13 mouse cellular contexts compared by ENCODE assay signal in genomic region chr3:95516614-95517041, GRCm38 (mm10). TPM values are rescaled to one million over a fixed set of nuclear protein-coding genes. Genes with fewer than 3 reads are reported as not detected.
DNase-seq lines count a peak whose midpoint lies in the region; ATAC-seq and TF ChIP-seq lines count a peak whose summit lies in the region.
"Had no signal": no experiment of that assay in that cellular context is flagged by ENCODE, and none has a peak within 500 bp of the region (broad histone marks: within the 10 kb centered on the region; RNA-seq: fewer than 3 reads in every experiment).

No protein-coding gene starts in this region.

- H3K27me3 ChIP-seq in lung, embryonic 15.5 days: no peaks in the 10 kb centered on the region
- no peaks in the 10 kb centered on the region for H3K27me3 ChIP-seq in liver, embryonic 11.5 days (replicated peaks; ENCODE audit: control insufficient read depth, insufficient read depth, low read length)
- no peaks in the 10 kb centered on the region for H3K27me3 ChIP-seq in stomach, embryonic 14.5 days (ENCODE audit: control insufficient read depth, insufficient read depth, low read length)
- H3K27me3 ChIP-seq: embryonic facial prominence, embryonic 12.5 days; heart, embryonic 15.5 days had no signal

- no peaks in the 10 kb centered on the region for H3K36me3 ChIP-seq in lung, embryonic 15.5 days
- H3K36me3 ChIP-seq in liver, embryonic 11.5 days (ENCODE audit: control insufficient read depth, insufficient read depth, low read length): no peaks in the 10 kb centered on the region
- no peaks in the 10 kb centered on the region for H3K36me3 ChIP-seq in stomach, embryonic 14.5 days (ENCODE audit: control insufficient read depth, insufficient read depth, low read length)
- H3K36me3 ChIP-seq: embryonic facial prominence, embryonic 12.5 days; heart, embryonic 15.5 days had no signal

- no peak for TF ChIP-seq CTCF in gastrocnemius, adult 2 months (IDR thresholded peaks at IDR 0.05)

- 0 out of 2 replicates have a peak, but pooled peaks cover 5% of the 10 kb centered on the region for H3K4me1 ChIP-seq in lung, embryonic 15.5 days
- peaks cover 36% of the 10 kb centered on the region for H3K4me1 ChIP-seq in liver, embryonic 11.5 days (replicated peaks; ENCODE audit: control insufficient read depth, insufficient read depth, low read length)
- no peaks in the 10 kb centered on the region for H3K4me1 ChIP-seq in stomach, embryonic 14.5 days (ENCODE audit: control insufficient read depth, insufficient read depth, low read length)

- 79% methylated on average over 3 of the region's 3 CpGs for WGBS in lung, embryonic 15.5 days
- WGBS in liver, embryonic 11.5 days: 33% methylated on average over 3 of the region's 3 CpGs
- WGBS in stomach, embryonic 14.5 days: 79% methylated on average over 3 of the region's 3 CpGs

- H3K9me3 ChIP-seq in lung, embryonic 15.5 days: no peaks in the 10 kb centered on the region
- no peaks in the 10 kb centered on the region for H3K9me3 ChIP-seq in liver, embryonic 11.5 days (ENCODE audit: control insufficient read depth, low read length)
- no peaks in the 10 kb centered on the region for H3K9me3 ChIP-seq in stomach, embryonic 14.5 days (ENCODE audit: control insufficient read depth, low read depth, low read length)
- H3K9me3 ChIP-seq: embryonic facial prominence, embryonic 12.5 days; heart, embryonic 15.5 days had no signal

- H3K27ac ChIP-seq in lung, embryonic 15.5 days: no peak overlapping the region
- peak overlapping the region; percentile 77 for H3K27ac ChIP-seq in liver, embryonic 11.5 days (ENCODE audit: low read depth, low read length)
- H3K27ac ChIP-seq in stomach, embryonic 14.5 days (ENCODE audit: low read length): no peak overlapping the region
- no peak overlapping the region for H3K27ac ChIP-seq in gastrocnemius, adult 2 months
- H3K27ac ChIP-seq: embryonic facial prominence, embryonic 12.5 days; heart, embryonic 15.5 days had no signal

- no peak for DNase-seq in lung, postnatal 36 days
- DNase-seq in liver, embryonic 11.5 days (ENCODE audit: low spot score): peak; percentile 46
- DNase-seq in frontal cortex, postnatal 25 days (ENCODE audit: low spot score in 2 of 2): no peak
- no peak for DNase-seq in gastrocnemius, adult 2 months
- DNase-seq: lung, postnatal 4 days had no signal

- ATAC-seq in lung, embryonic 15.5 days (ENCODE audit: borderline replicate concordance, extremely low read depth, low FRiP score, low TSS enrichment): peak; percentile 32; the same call in 1 of the 2 replicates
- ATAC-seq in erythroblast, adult 5-6 weeks (replicated peaks; ENCODE audit: low FRiP score, poor library complexity, severe bottlenecking): peak; percentile 76
- ATAC-seq in liver, embryonic 11.5 days (replicated peaks; ENCODE audit: low FRiP score): peak; percentile 85
- ATAC-seq in stomach, embryonic 14.5 days (ENCODE audit: insufficient number of reproducible peaks, insufficient read depth, low FRiP score, low read depth): peak; percentile 77
- ATAC-seq in frontal cortex, adult (ENCODE audit: low TSS enrichment): no peak

- H3K4me2 ChIP-seq in lung, embryonic 15.5 days: no peak overlapping the region
- H3K4me2 ChIP-seq in liver, embryonic 11.5 days: peak overlapping the region; percentile 52
- H3K4me2 ChIP-seq in stomach, embryonic 14.5 days (replicated peaks; ENCODE audit: low read depth, low read length): no peak overlapping the region
- H3K4me2 ChIP-seq: embryonic facial prominence, embryonic 12.5 days; heart, embryonic 15.5 days had no signal

- H3K4me3 ChIP-seq in lung, embryonic 15.5 days: no peak overlapping the region
- no peak overlapping the region for H3K4me3 ChIP-seq in liver, embryonic 11.5 days (ENCODE audit: low read depth, low read length)
- no peak overlapping the region for H3K4me3 ChIP-seq in stomach, embryonic 14.5 days (ENCODE audit: low read depth, low read length)
- no peak overlapping the region for H3K4me3 ChIP-seq in gastrocnemius, adult 2 months
- H3K4me3 ChIP-seq: embryonic facial prominence, embryonic 12.5 days; heart, embryonic 15.5 days had no signal

- no peak overlapping the region for H3K9ac ChIP-seq in lung, embryonic 15.5 days
- peak overlapping the region; percentile 4; the same call in 1 of the 2 replicates for H3K9ac ChIP-seq in liver, embryonic 11.5 days (ENCODE audit: low read depth, low read length)
- no peak overlapping the region for H3K9ac ChIP-seq in stomach, embryonic 14.5 days (replicated peaks; ENCODE audit: low read depth, low read length)
- H3K9ac ChIP-seq: embryonic facial prominence, embryonic 12.5 days; heart, embryonic 15.5 days had no signal

- intact Hi-C loops in gastrocnemius, adult 2 months (cut with DNase I): loop anchor here (1.0 kb wide), 1 partner anchor 256 kb away; no protein-coding TSS in a partner anchor

RNA-seq across cellular contexts. Expression of gene Ctss, which starts 10.0 kb away (rescaled TPM):
- 24.2 and 30.4 TPM in 2 replicates for polyA plus RNA-seq in lung, embryonic 15.5 days (2015; fragmentation: Nextera tagmentation; extraction: Ambion mirVana)
- 96.5 and 125 TPM in 2 replicates for total RNA-seq in erythroblast, adult 5-6 weeks (2015; ENCODE audit: low replicate concordance)
- total RNA-seq in erythroblast, adult 5-6 weeks (2017; ENCODE audit: low replicate concordance): 142 and 143 TPM in 2 replicates
- polyA plus RNA-seq in liver, embryonic 11.5 days (2014; fragmentation: Nextera tagmentation; extraction: Ambion mirVana): 16.6 and 18.5 TPM in 2 replicates
- polyA plus RNA-seq in stomach, embryonic 14.5 days (2014; fragmentation: Nextera tagmentation; extraction: Ambion mirVana): 20.3 and 24.5 TPM in 2 replicates
- total RNA-seq in gastrocnemius, adult 2 months (2021): 1 to 10 TPM; 2.1 to 4.6 TPM

RNA-seq across cellular contexts. Expression of gene Ctsk, which starts 17.6 kb away (rescaled TPM):
- polyA plus RNA-seq in lung, embryonic 15.5 days (2015; fragmentation: Nextera tagmentation; extraction: Ambion mirVana): 4.2 and 5.2 TPM in 2 replicates
- total RNA-seq in erythroblast, adult 5-6 weeks (2015; ENCODE audit: low replicate concordance): 5.2 TPM in 1 of 2 replicates, not detected in the other
- total RNA-seq in erythroblast, adult 5-6 weeks (2017; ENCODE audit: low replicate concordance): 1.0 TPM in 1 of 2 replicates, not detected in the other
- polyA plus RNA-seq in liver, embryonic 11.5 days (2014; fragmentation: Nextera tagmentation; extraction: Ambion mirVana): 1.7 and 1.8 TPM in 2 replicates
- polyA plus RNA-seq in stomach, embryonic 14.5 days (2014; fragmentation: Nextera tagmentation; extraction: Ambion mirVana): 12.7 and 13.3 TPM in 2 replicates
- total RNA-seq in gastrocnemius, adult 2 months (2021): 1 to 10 TPM; 3.9 to 9.0 TPM

RNA-seq across cellular contexts. Expression of gene Hormad1, which starts 42.8 kb away (rescaled TPM):
- polyA plus RNA-seq in lung, embryonic 15.5 days (2015; fragmentation: Nextera tagmentation; extraction: Ambion mirVana): 0.10 TPM in 1 of 2 replicates, not detected in the other
- total RNA-seq in erythroblast, adult 5-6 weeks (2015; ENCODE audit: low replicate concordance): not detected in 2 replicates
- not detected in 2 replicates for total RNA-seq in erythroblast, adult 5-6 weeks (2017; ENCODE audit: low replicate concordance)
- 0.13 and 0.23 TPM in 2 replicates for polyA plus RNA-seq in liver, embryonic 11.5 days (2014; fragmentation: Nextera tagmentation; extraction: Ambion mirVana)
- not detected in 2 replicates for polyA plus RNA-seq in stomach, embryonic 14.5 days (2014; fragmentation: Nextera tagmentation; extraction: Ambion mirVana)
- total RNA-seq in gastrocnemius, adult 2 months (2021): not detected
- total RNA-seq: layer of hippocampus, adult 18-20 months; left cerebral cortex, postnatal 36 days had no signal
- polyA plus RNA-seq: embryonic facial prominence, embryonic 12.5 days; heart, embryonic 15.5 days had no signal
